Mouse (Mus musculus): ENCODE results near the gene Atp6v1c2. TPM values are rescaled to one million over a fixed set of nuclear protein-coding genes. Genes with fewer than 3 reads are reported as not detected.

Atp6v1c2 gene
- polyA plus RNA-seq, 1 experiment = 0.35 TPM

GRCm38 (mm10) chr12:17263881-17264280, 65.3 kb downstream of the Atp6v1c2 start:
- Histone ChIP-seq H3K4me3 (ENCODE audit: insufficient read depth, poor library complexity, severe bottlenecking) (no peak overlapping the region), H3K79me3 (ENCODE audit: low read depth) (peaks cover 21% of the 10 kb centered on the region), H3K79me2 (ENCODE audit: control insufficient read depth, insufficient read depth) (peaks cover 25% of the 10 kb centered on the region), H3K27me3 (ENCODE audit: control insufficient read depth, insufficient read depth, insufficient read length) (no peaks in the 10 kb centered on the region), H3ac (ENCODE audit: control insufficient read depth, insufficient read length, low read depth) (no peak overlapping the region), H3K36me3 (ENCODE audit: control insufficient read depth, insufficient read depth) (peaks cover 8% of the 10 kb centered on the region)
- no peak for TF ChIP-seq CEBPB (IDR thresholded peaks at IDR 0.05; ENCODE audit: low read depth)
- TF ChIP-seq MYOD1 (IDR thresholded peaks at IDR 0.05; ENCODE audit: control insufficient read depth, insufficient read length, low read depth) = no peak
- TF ChIP-seq MYOG (IDR thresholded peaks at IDR 0.05; ENCODE audit: control insufficient read depth, extremely low read depth, insufficient read length) = no peak
- no peak for TF ChIP-seq FOSL1 (IDR thresholded peaks at IDR 0.05; ENCODE audit: insufficient read depth, low read length, poor library complexity, severe bottlenecking)
- no peak for TF ChIP-seq MAX (IDR thresholded peaks at IDR 0.05)
- no peak for TF ChIP-seq USF1 (IDR thresholded peaks at IDR 0.05; ENCODE audit: low read depth)
- TF ChIP-seq CTCF (IDR thresholded peaks at IDR 0.05; ENCODE audit: control insufficient read depth, insufficient read depth, insufficient read length) = no peak

GRCm38 (mm10) chr12:17261005-17261404, 68.2 kb downstream of the Atp6v1c2 start:
- TF ChIP-seq FOSL1 (IDR thresholded peaks at IDR 0.05; ENCODE audit: insufficient read depth, low read length, poor library complexity, severe bottlenecking) = no peak
- TF ChIP-seq MYOG (IDR thresholded peaks at IDR 0.05; ENCODE audit: control insufficient read depth, extremely low read depth, insufficient read length) = no peak
- TF ChIP-seq CEBPB (IDR thresholded peaks at IDR 0.05; ENCODE audit: low read depth) = no peak
- TF ChIP-seq MAX (IDR thresholded peaks at IDR 0.05) = no peak
- TF ChIP-seq MYOD1 (IDR thresholded peaks at IDR 0.05; ENCODE audit: control insufficient read depth, insufficient read length, low read depth) = no peak
- TF ChIP-seq CTCF (IDR thresholded peaks at IDR 0.05; ENCODE audit: control insufficient read depth, insufficient read depth, insufficient read length) = no peak
- TF ChIP-seq USF1 (IDR thresholded peaks at IDR 0.05; ENCODE audit: low read depth) = no peak
- Histone ChIP-seq H3K36me3 (ENCODE audit: control insufficient read depth, insufficient read depth) (no peaks in the 10 kb centered on the region), H3K79me2 (ENCODE audit: control insufficient read depth, insufficient read depth) (no peaks in the 10 kb centered on the region), H3K79me3 (ENCODE audit: low read depth) (no peaks in the 10 kb centered on the region), H3ac (ENCODE audit: control insufficient read depth, insufficient read length, low read depth) (no peak overlapping the region), H3K4me3 (ENCODE audit: insufficient read depth, poor library complexity, severe bottlenecking) (no peak overlapping the region), H3K27me3 (ENCODE audit: control insufficient read depth, insufficient read depth, insufficient read length) (no peaks in the 10 kb centered on the region)

GRCm38 (mm10) chr12:17258431-17258830, 70.7 kb downstream of the Atp6v1c2 start:
- H3K79me2 ChIP-seq (ENCODE audit: control insufficient read depth, insufficient read depth) = no peaks in the 10 kb centered on the region
- H3K79me3 ChIP-seq (ENCODE audit: low read depth) = no peaks in the 10 kb centered on the region
- H3K36me3 ChIP-seq (ENCODE audit: control insufficient read depth, insufficient read depth) = no peaks in the 10 kb centered on the region
- H3K27me3 ChIP-seq (ENCODE audit: control insufficient read depth, insufficient read depth, insufficient read length) = no peaks in the 10 kb centered on the region
- TF ChIP-seq MAX (IDR thresholded peaks at IDR 0.05) (no peak), FOSL1 (IDR thresholded peaks at IDR 0.05; ENCODE audit: insufficient read depth, low read length, poor library complexity, severe bottlenecking) (no peak), MYOD1 (IDR thresholded peaks at IDR 0.05; ENCODE audit: control insufficient read depth, insufficient read length, low read depth) (no peak), CTCF (IDR thresholded peaks at IDR 0.05; ENCODE audit: control insufficient read depth, insufficient read depth, insufficient read length) (no peak), CEBPB (IDR thresholded peaks at IDR 0.05; ENCODE audit: low read depth) (no peak), USF1 (IDR thresholded peaks at IDR 0.05; ENCODE audit: low read depth) (no peak), MYOG (IDR thresholded peaks at IDR 0.05; ENCODE audit: control insufficient read depth, extremely low read depth, insufficient read length) (no peak)
- no peak overlapping the region for H3ac ChIP-seq (ENCODE audit: control insufficient read depth, insufficient read length, low read depth)
- H3K4me3 ChIP-seq (ENCODE audit: insufficient read depth, poor library complexity, severe bottlenecking) = no peak overlapping the region

- Histone ChIP-seq H3K79me2 (ENCODE audit: control insufficient read depth, insufficient read depth) (no peaks in the 10 kb centered on the region), H3K36me3 (ENCODE audit: control insufficient read depth, insufficient read depth) (no peaks in the 10 kb centered on the region), H3ac (ENCODE audit: control insufficient read depth, insufficient read length, low read depth) (no peak overlapping the region), H3K27me3 (ENCODE audit: control insufficient read depth, insufficient read depth, insufficient read length) (no peaks in the 10 kb centered on the region), H3K79me3 (ENCODE audit: low read depth) (no peaks in the 10 kb centered on the region), H3K4me3 (ENCODE audit: insufficient read depth, poor library complexity, severe bottlenecking) (no peak overlapping the region)
- no peak for TF ChIP-seq MYOG (IDR thresholded peaks at IDR 0.05; ENCODE audit: control insufficient read depth, extremely low read depth, insufficient read length)
- peak; percentile 34 for TF ChIP-seq CTCF (IDR thresholded peaks at IDR 0.05; ENCODE audit: control insufficient read depth, insufficient read depth, insufficient read length)
- TF ChIP-seq MAX (IDR thresholded peaks at IDR 0.05) = no peak
- no peak for TF ChIP-seq USF1 (IDR thresholded peaks at IDR 0.05; ENCODE audit: low read depth)
- TF ChIP-seq FOSL1 (IDR thresholded peaks at IDR 0.05; ENCODE audit: insufficient read depth, low read length, poor library complexity, severe bottlenecking) = no peak
- no peak for TF ChIP-seq CEBPB (IDR thresholded peaks at IDR 0.05; ENCODE audit: low read depth)
- TF ChIP-seq MYOD1 (IDR thresholded peaks at IDR 0.05; ENCODE audit: control insufficient read depth, insufficient read length, low read depth) = no peak
Measured at GRCm38 (mm10) chr12:17256905-17257304, 72.3 kb downstream of the Atp6v1c2 start.

GRCm38 (mm10) chr12:17255602-17256001, 73.6 kb downstream of the Atp6v1c2 start:
- no peaks in the 10 kb centered on the region for H3K27me3 ChIP-seq (ENCODE audit: control insufficient read depth, insufficient read depth, insufficient read length)
- no peak overlapping the region for H3ac ChIP-seq (ENCODE audit: control insufficient read depth, insufficient read length, low read depth)
- no peaks in the 10 kb centered on the region for H3K79me2 ChIP-seq (ENCODE audit: control insufficient read depth, insufficient read depth)
- H3K4me3 ChIP-seq (ENCODE audit: insufficient read depth, poor library complexity, severe bottlenecking) = no peak overlapping the region
- TF ChIP-seq USF1 (IDR thresholded peaks at IDR 0.05; ENCODE audit: low read depth) (no peak), MYOG (IDR thresholded peaks at IDR 0.05; ENCODE audit: control insufficient read depth, extremely low read depth, insufficient read length) (no peak), MAX (IDR thresholded peaks at IDR 0.05) (no peak), MYOD1 (IDR thresholded peaks at IDR 0.05; ENCODE audit: control insufficient read depth, insufficient read length, low read depth) (no peak), CEBPB (IDR thresholded peaks at IDR 0.05; ENCODE audit: low read depth) (no peak), CTCF (IDR thresholded peaks at IDR 0.05; ENCODE audit: control insufficient read depth, insufficient read depth, insufficient read length) (peak; percentile 12), FOSL1 (IDR thresholded peaks at IDR 0.05; ENCODE audit: insufficient read depth, low read length, poor library complexity, severe bottlenecking) (no peak)
- H3K36me3 ChIP-seq (ENCODE audit: control insufficient read depth, insufficient read depth) = no peaks in the 10 kb centered on the region
- H3K79me3 ChIP-seq (ENCODE audit: low read depth) = no peaks in the 10 kb centered on the region

- no peak for TF ChIP-seq MYOD1 (IDR thresholded peaks at IDR 0.05; ENCODE audit: control insufficient read depth, insufficient read length, low read depth)
- no peak for TF ChIP-seq USF1 (IDR thresholded peaks at IDR 0.05; ENCODE audit: low read depth)
- no peak for TF ChIP-seq MYOG (IDR thresholded peaks at IDR 0.05; ENCODE audit: control insufficient read depth, extremely low read depth, insufficient read length)
- TF ChIP-seq CEBPB (IDR thresholded peaks at IDR 0.05; ENCODE audit: low read depth) = no peak
- no peak for TF ChIP-seq CTCF (IDR thresholded peaks at IDR 0.05; ENCODE audit: control insufficient read depth, insufficient read depth, insufficient read length)
- no peak for TF ChIP-seq MAX (IDR thresholded peaks at IDR 0.05)
- TF ChIP-seq FOSL1 (IDR thresholded peaks at IDR 0.05; ENCODE audit: insufficient read depth, low read length, poor library complexity, severe bottlenecking) = no peak
- no peak overlapping the region for H3K4me3 ChIP-seq (ENCODE audit: insufficient read depth, poor library complexity, severe bottlenecking)
Measured at GRCm38 (mm10) chr12:17253069-17253468, 76.1 kb downstream of the Atp6v1c2 start.

More at GRCm38 (mm10) chr12:17253069-17253468, 76.1 kb downstream of the Atp6v1c2 start:
- no peaks in the 10 kb centered on the region for H3K79me2 ChIP-seq (ENCODE audit: control insufficient read depth, insufficient read depth)
- no peak overlapping the region for H3ac ChIP-seq (ENCODE audit: control insufficient read depth, insufficient read length, low read depth)
- no peaks in the 10 kb centered on the region for H3K79me3 ChIP-seq (ENCODE audit: low read depth)
- no peaks in the 10 kb centered on the region for H3K27me3 ChIP-seq (ENCODE audit: control insufficient read depth, insufficient read depth, insufficient read length)
- no peaks in the 10 kb centered on the region for H3K36me3 ChIP-seq (ENCODE audit: control insufficient read depth, insufficient read depth)
